Mouse (Mus musculus) bone marrow macrophage, adult 2 months (primary cell): ENCODE data around the gene Btbd35f11.
"Not testable (repeated sequence)": the region's sequence is repeated elsewhere in the genome, so short reads cannot be mapped to it uniquely, and the experiment has no call there.

Experiments used
- CTCF ChIP-seq: IDR thresholded peaks from 2 replicates; pipeline ENCODE4 v1.5.1; 2012; ENCODE audit warnings: low read depth, mild to moderate bottlenecking, low read length, moderate library complexity
- POLR2A ChIP-seq: IDR thresholded peaks from 2 replicates; pipeline ENCODE4 v1.6.1; 2012; ENCODE audit warnings: mild to moderate bottlenecking, low read depth, low read length, borderline replicate concordance

DNA sequence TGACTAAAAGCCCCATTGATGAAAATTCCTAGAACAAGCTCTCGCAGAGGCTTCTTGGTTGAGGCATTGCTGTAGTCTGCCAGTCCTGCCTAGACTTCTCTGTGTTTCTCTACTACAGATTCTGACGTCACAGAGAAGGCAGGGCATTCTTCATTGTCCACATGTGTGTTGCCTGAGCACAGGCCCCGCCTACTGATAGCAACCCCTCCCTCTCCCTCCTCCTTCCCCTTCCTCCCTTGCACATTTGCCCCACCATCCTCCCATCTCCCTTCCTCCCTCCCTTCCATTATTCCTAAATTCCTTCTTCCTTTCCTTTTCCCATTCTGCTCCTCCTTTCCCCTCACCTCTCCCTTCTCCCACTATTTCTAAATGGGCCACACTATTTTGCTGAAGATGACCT is at the start of gene Btbd35f11:
- TF ChIP-seq CTCF, POLR2A: not testable (repeated sequence)
